Mouse (Mus musculus) CH12.LX (cell line): Measurements from ENCODE around the gene Tcte1. TPM values are rescaled to one million over a fixed set of nuclear protein-coding genes. Genes with fewer than 3 reads are reported as not detected.
A peak's percentile ranks its signal among the peaks of the same experiment; 100 is the strongest.

ENCODE experiments used
- DNase-seq: peaks from one replicate; pipeline ENCODE4 v3.0.0-alpha.2; 2013; ENCODE audit errors: extremely low read depth
- H3K27ac ChIP-seq: 2 replicates; pipeline ENCODE4 v1.5.1; 2012; ENCODE audit warnings: low read depth, mild to moderate bottlenecking, control low read depth, moderate library complexity; ENCODE audit not compliant: insufficient read depth
- H3K27me3 ChIP-seq: replicated peaks from 2 replicates; pipeline ENCODE3; 2012; ENCODE audit warnings: inconsistent platforms
- H3K36me3 ChIP-seq, 2 experiments: replicated peaks in 1 of 2; 2 replicates each; pipeline versions ENCODE3 to v1.6.1; 2012; ENCODE audit warnings: inconsistent platforms in 1 of 2, low read length in 1 of 2, mild to moderate bottlenecking in 1 of 2, mixed read lengths in 1 of 2, moderate library complexity in 1 of 2; ENCODE audit not compliant: control insufficient read depth in 1 of 2, insufficient read depth in 1 of 2
- H3K4me1 ChIP-seq, 2 experiments: 2 replicates each; pipeline ENCODE4 v1.6.1; 2012; ENCODE audit warnings: inconsistent platforms in 1 of 2, moderate library complexity in 1 of 2; ENCODE audit not compliant: insufficient read depth in 2 of 2, control insufficient read depth in 1 of 2
- H3K4me2 ChIP-seq: 2 replicates; pipeline ENCODE4 v1.6.1; 2012; ENCODE audit warnings: low read depth, mild to moderate bottlenecking, control low read depth; ENCODE audit not compliant: poor library complexity, insufficient read depth, severe bottlenecking
- H3K4me3 ChIP-seq, 3 experiments: fragments of 150-350 bp in 1 of 3; sonication (generic) in 1 of 3; replicated peaks in 1 of 3; 2 replicates each; pipeline versions ENCODE3 to v1.5.1; 2011 to 2012; ENCODE audit warnings: low read depth in 2 of 3, low read length in 2 of 3, mild to moderate bottlenecking in 2 of 3, moderate library complexity in 2 of 3, control low read depth in 1 of 3, improper control_type of control experiment in 1 of 3, inconsistent platforms in 1 of 3, mixed read lengths in 1 of 3; ENCODE audit not compliant: poor library complexity in 1 of 3
- H3K79me2 ChIP-seq: replicated peaks from 2 replicates; pipeline ENCODE4 v1.6.1; 2012; ENCODE audit warnings: mild to moderate bottlenecking, moderate library complexity; ENCODE audit not compliant: control insufficient read depth, poor library complexity, insufficient read depth, severe bottlenecking; ENCODE audit errors: extremely low read depth
- H3K9ac ChIP-seq: 2 replicates; pipeline ENCODE4 v1.6.1; 2012; ENCODE audit warnings: low read depth, mild to moderate bottlenecking, control low read depth, moderate library complexity; ENCODE audit not compliant: insufficient read depth
- H3K9me3 ChIP-seq: replicated peaks from 2 replicates; pipeline ENCODE3; 2012; ENCODE audit warnings: low read length, inconsistent platforms, mixed read lengths
- CHD1 ChIP-seq: IDR thresholded peaks from 2 replicates; pipeline ENCODE4 v1.6.1; 2012; ENCODE audit warnings: low read depth, low read length, improper control_type of control experiment, inconsistent platforms
- CTCF ChIP-seq, 2 experiments: IDR thresholded peaks in 1 of 2; conservative IDR thresholded peaks in 1 of 2; 2 replicates each; pipeline ENCODE4 v1.5.1; 2011 to 2012; ENCODE audit warnings: low read depth in 2 of 2, low read length in 2 of 2, improper control_type of control experiment in 1 of 2, inconsistent platforms in 1 of 2, mild to moderate bottlenecking in 1 of 2, moderate library complexity in 1 of 2
- E2F4 ChIP-seq: IDR thresholded peaks from 2 replicates; pipeline ENCODE4 v1.6.1; 2011; ENCODE audit warnings: low read depth, low read length, improper control_type of control experiment; ENCODE audit not compliant: insufficient replicate concordance
- EP300 ChIP-seq: IDR thresholded peaks from 2 replicates; pipeline ENCODE4 v1.6.1; 2011; ENCODE audit warnings: low read length, improper control_type of control experiment
- ETS1 ChIP-seq: conservative IDR thresholded peaks from 2 replicates; pipeline ENCODE4 v1.6.1; 2012; ENCODE audit warnings: low read depth, mild to moderate bottlenecking, inconsistent platforms, low read length, improper control_type of control experiment, moderate library complexity
- IRF4 ChIP-seq: IDR thresholded peaks from 2 replicates; pipeline ENCODE4 v1.6.1; 2014; ENCODE audit warnings: low read depth, mild to moderate bottlenecking, inconsistent platforms, low read length, improper control_type of control experiment
- KAT2A ChIP-seq: IDR thresholded peaks from 2 replicates; pipeline ENCODE4 v1.6.1; 2012; ENCODE audit warnings: low read length, improper control_type of control experiment, inconsistent platforms; ENCODE audit not compliant: insufficient replicate concordance
- MAFK ChIP-seq: IDR thresholded peaks from 2 replicates; pipeline ENCODE4 v1.6.1; 2011; ENCODE audit warnings: low read length, improper control_type of control experiment; ENCODE audit not compliant: insufficient replicate concordance
- MAX ChIP-seq: IDR thresholded peaks from 2 replicates; pipeline ENCODE4 v1.6.1; 2011; ENCODE audit warnings: low read length, improper control_type of control experiment
- MEF2A ChIP-seq: IDR thresholded peaks from 2 replicates; pipeline ENCODE4 v1.6.1; 2014; ENCODE audit warnings: low read depth, mild to moderate bottlenecking, inconsistent platforms, low read length, improper control_type of control experiment, borderline replicate concordance
- MXI1 ChIP-seq: IDR thresholded peaks from 2 replicates; pipeline ENCODE4 v1.6.1; 2011; ENCODE audit warnings: mild to moderate bottlenecking, low read depth, low read length, improper control_type of control experiment
- MYC ChIP-seq: IDR thresholded peaks from 2 replicates; pipeline ENCODE4 v1.6.1; 2011; ENCODE audit warnings: low read depth, mild to moderate bottlenecking, improper control_type of control experiment, low read length
- NRF1 ChIP-seq: IDR thresholded peaks from 2 replicates; pipeline ENCODE4 v1.6.1; 2014; ENCODE audit warnings: low read depth, mild to moderate bottlenecking, inconsistent platforms, low read length, improper control_type of control experiment, moderate library complexity
- PAX5 ChIP-seq: IDR thresholded peaks from 2 replicates; pipeline ENCODE4 v1.6.1; 2012; ENCODE audit warnings: low read length, inconsistent platforms, mixed read lengths
- POLR2A ChIP-seq: IDR thresholded peaks from 2 replicates; pipeline ENCODE4 v1.6.1; 2011; ENCODE audit warnings: low read depth, mild to moderate bottlenecking, improper control_type of control experiment, low read length
- TBP ChIP-seq: conservative IDR thresholded peaks from 2 replicates; pipeline ENCODE4 v1.6.1; 2011; ENCODE audit warnings: low read depth, low read length, improper control_type of control experiment
- TCF12 ChIP-seq: IDR thresholded peaks from 2 replicates; pipeline ENCODE4 v1.6.1; 2014; ENCODE audit warnings: low read depth, mild to moderate bottlenecking, inconsistent platforms, low read length, improper control_type of control experiment
- UBTF ChIP-seq: IDR thresholded peaks from 2 replicates; pipeline ENCODE4 v1.6.1; 2012; ENCODE audit warnings: low read depth, mild to moderate bottlenecking, inconsistent platforms, low read length, improper control_type of control experiment, moderate library complexity
- USF2 ChIP-seq: conservative IDR thresholded peaks from 2 replicates; pipeline ENCODE4 v1.6.1; 2011; ENCODE audit warnings: low read depth, low read length, improper control_type of control experiment
- dilution Hi-C: fragments of 300-500 bp; cut with MboI; formaldehyde crosslinking; loops from 2 replicates; pipeline ENCODE4 v1.14.3; 2020; ENCODE audit warnings: low sequenced_read_pairs; ENCODE audit not compliant: extremely low pct_unique_long_range_greater_than_20kb, extremely low pct_ligation_motif_present
- in situ Hi-C: fragments of 300-500 bp; cut with MboI; formaldehyde crosslinking; loops from 3 replicates; pipeline ENCODE4 v1.14.3; 2019; ENCODE audit warnings: low sequenced_read_pairs, low pct_ligation_motif_present, low pct_unique_long_range_greater_than_20kb, mixed read lengths
- polyA plus RNA-seq: library from polyadenylated mRNA; unstranded; fragments of >175 nt; gene quantifications from 2 replicates; pipeline ENCODE4 v1.2.1, GENCODE M21; 2012; ENCODE audit warnings: low read depth; ENCODE audit not compliant: insufficient read length
- total RNA-seq, 2 experiments: library from RNA; depleted of rRNA; stranded (reverse); fragments of 300-350 nt in 1 of 2; fragments of >200 nt in 1 of 2; gene quantifications; 2 replicates each; pipeline ENCODE4 v1.2.3; 2012 to 2014

The Tcte1 gene
- total and polyA plus RNA-seq, 3 experiments: not detected

- H3K4me1 ChIP-seq: peaks cover 14 to 36% of the 10 kb centered on the region in 2 experiments
- 0 out of 2 replicates have a peak, but pooled peaks have one; percentile 11 for TF ChIP-seq MXI1
- 0 out of 2 replicates have a peak, but pooled peaks have one; percentile 15 for TF ChIP-seq POLR2A
- 0 out of 2 replicates have a peak, but pooled peaks have one; percentile 6 for TF ChIP-seq EP300
- no peak for TF ChIP-seq E2F4
- H3K27ac ChIP-seq: peak overlapping the region; percentile 90
- H3K9me3 ChIP-seq: no peaks in the 10 kb centered on the region
- peak overlapping the region; percentile 81 for H3K9ac ChIP-seq
- in situ Hi-C loops: no loop called here
- H3K4me2 ChIP-seq: peak overlapping the region; percentile 52
- H3K27me3 ChIP-seq: no peaks in the 10 kb centered on the region
- H3K4me3 ChIP-seq: peak overlapping the region; percentile 72 to 93 (median 83)
- DNase-seq: no peak
- dilution Hi-C loops: no loop called here
- peaks cover 25 to 31% of the 10 kb centered on the region in 2 experiments for H3K36me3 ChIP-seq
- H3K79me2 ChIP-seq: peaks cover 38% of the 10 kb centered on the region
Observed at GRCm38 (mm10) chr17:45574129-45574761, 51.0 kb downstream of the Tcte1 start.

DNA sequence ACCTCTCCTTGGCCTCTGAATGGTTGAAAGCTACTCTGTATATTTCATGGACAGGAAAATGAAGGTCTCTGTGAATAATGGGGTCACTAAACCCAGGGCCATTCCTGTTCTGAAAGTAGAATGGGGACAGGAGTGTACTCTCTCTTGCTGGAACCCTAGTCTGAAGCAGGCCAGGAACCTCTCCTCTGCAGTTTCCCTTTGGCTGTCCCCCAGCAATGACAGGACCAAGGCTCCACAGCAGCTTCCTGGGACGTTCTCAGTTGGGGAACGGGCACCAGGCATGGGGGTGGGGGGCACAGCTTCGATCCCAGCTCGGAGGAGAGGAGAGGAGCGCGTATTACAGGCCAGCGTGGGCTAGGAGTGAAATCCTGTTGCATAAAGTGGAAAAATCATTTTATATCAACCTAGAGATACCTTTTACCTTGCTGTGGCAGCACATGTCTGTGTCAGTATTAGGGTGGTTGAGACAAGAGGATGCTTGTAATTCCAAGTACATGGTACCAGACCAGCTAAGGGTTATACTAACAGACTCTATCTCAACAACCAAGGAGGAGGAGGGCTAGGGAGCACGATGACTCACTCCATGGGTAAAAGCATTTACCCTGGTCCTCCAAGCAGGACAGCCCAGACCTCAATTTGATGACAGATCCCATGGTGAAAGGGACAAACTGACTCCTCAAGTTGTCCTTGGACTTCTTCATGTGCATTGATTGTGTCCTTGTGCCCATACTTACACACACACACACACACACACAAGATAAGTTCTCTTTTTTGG lies 52.1 kb downstream of the Tcte1 start:
- Histone ChIP-seq H3K27me3 (no peaks in the 10 kb centered on the region), H3K36me3 (peaks cover 14 to 21% of the 10 kb centered on the region in 2 experiments), H3K79me2 (peaks cover 27% of the 10 kb centered on the region), H3K4me1 (peaks cover 7 to 31% of the 10 kb centered on the region in 2 experiments), H3K4me2 (no peak overlapping the region), H3K4me3 (no peak overlapping the region), H3K9ac (peak overlapping the region; percentile 81; the same call in 1 of the 2 replicates), H3K9me3 (no peaks in the 10 kb centered on the region), H3K27ac (no peak overlapping the region)
- in situ Hi-C loops: no loop called here
- DNase-seq: no peak
- dilution Hi-C loops: no loop called here
- TF ChIP-seq MEF2A (no peak), CTCF (conservative IDR thresholded peaks at IDR 0.05 in 1 of 2, IDR thresholded peaks at IDR 0.05 in 1 of 2; ENCODE audit: low read depth in 2 of 2, low read length in 2 of 2) (no peak), IRF4 (no peak), MAFK (no peak), POLR2A (no peak), UBTF (no peak), KAT2A (no peak), ETS1 (no peak), MAX (no peak), PAX5 (no peak), USF2 (no peak), TCF12 (no peak), E2F4 (no peak), MXI1 (no peak), TBP (no peak), MYC (no peak), CHD1 (no peak), EP300 (no peak), NRF1 (no peak)
